Mouse (Mus musculus) heart, adult 2 months (tissue): ENCODE measurements around the gene Pheta2. TPM values are rescaled to one million over a fixed set of nuclear protein-coding genes. Genes with fewer than 3 reads are reported as not detected.

ENCODE experiments used
- DNase-seq, 2 experiments: peaks; one replicate each; pipeline ENCODE4 v3.0.0; 2021
- H3K27ac ChIP-seq: fragments of 200-600 bp; 2 replicates; pipeline ENCODE4 v1.8.1; 2022
- H3K27me3 ChIP-seq: fragments of 200-500 bp; 2 replicates; pipeline ENCODE4 v1.6.1; 2012; ENCODE audit warnings: mild to moderate bottlenecking, low read length, inconsistent platforms, mixed read lengths; ENCODE audit not compliant: control insufficient read depth, insufficient read depth
- H3K36me3 ChIP-seq: fragments of 200-500 bp; 2 replicates; pipeline ENCODE4 v1.6.1; 2012; ENCODE audit warnings: low read length, inconsistent platforms; ENCODE audit not compliant: control insufficient read depth, insufficient read depth
- H3K4me1 ChIP-seq: fragments of 200-500 bp; 2 replicates; pipeline ENCODE4 v1.6.1; 2011; ENCODE audit warnings: low read length; ENCODE audit not compliant: control insufficient read depth, insufficient read depth
- H3K4me3 ChIP-seq: fragments of 200-600 bp; 2 replicates; pipeline ENCODE4 v1.8.1; 2022
- H3K79me2 ChIP-seq: fragments of 200-500 bp; replicated peaks from 2 replicates; pipeline ENCODE4 v1.6.1; 2012; ENCODE audit warnings: mild to moderate bottlenecking, inconsistent platforms, low read length, moderate library complexity, mixed read lengths; ENCODE audit not compliant: control insufficient read depth, insufficient read depth
- H3K9ac ChIP-seq: fragments of 200-500 bp; 2 replicates; pipeline ENCODE4 v1.6.1; 2012; ENCODE audit warnings: low read depth, mild to moderate bottlenecking, control low read depth, inconsistent platforms, low read length, mixed read lengths
- CTCF ChIP-seq: fragments of 200-600 bp; IDR thresholded peaks from 2 replicates; pipeline ENCODE4 v1.8.1; 2022; ENCODE audit warnings: antibody characterized with exemption, mild to moderate bottlenecking, moderate library complexity
- EP300 ChIP-seq: fragments of 200-500 bp; IDR thresholded peaks from 2 replicates; pipeline ENCODE4 v1.6.1; 2011; ENCODE audit warnings: low read depth, low read length, control low read depth; ENCODE audit not compliant: insufficient read depth
- POLR2A ChIP-seq: fragments of 200-500 bp; IDR thresholded peaks from 2 replicates; pipeline ENCODE4 v1.6.1; 2011; ENCODE audit warnings: mild to moderate bottlenecking, low read depth, low read length, control low read depth; ENCODE audit not compliant: insufficient read depth
- WGBS: fragments of 180-500 bp; shearing (Covaris S2); methylation state at CpG from one replicate; pipeline ENCODE4 v1.1.7; 2018; 5-methylcytosine and 5-hydroxymethylcytosine counted together
- intact Hi-C: fragments of 180-260 bp; cut with DNase I; formaldehyde crosslinking; loops from one replicate; pipeline ENCODE4 v1.15.1; 2025
- polyA plus RNA-seq: library from polyadenylated mRNA; depleted of rRNA; stranded (reverse); fragments of >200 nt; gene quantifications from 2 replicates; pipeline ENCODE4 v1.2.3, GENCODE M21; 2012
- total RNA-seq, 2 experiments: library from RNA; stranded (reverse); gene quantifications; 2 replicates each; pipeline ENCODE4 v1.2.3; 2021

The Pheta2 gene
- total and polyA plus RNA-seq, 3 experiments: 0.70 to 1.2 (median 0.76) TPM

- H3K36me3 ChIP-seq: no peaks in the 10 kb centered on the region
- intact Hi-C loops: no loop called here
- DNase-seq: peak; percentile 78 to 79
- peak overlapping the region; percentile 70 for H3K9ac ChIP-seq
- no peaks in the 10 kb centered on the region for H3K79me2 ChIP-seq
- WGBS: 4% methylated on average over 39 of the region's 40 CpGs
- no peaks in the 10 kb centered on the region for H3K27me3 ChIP-seq
- H3K4me1 ChIP-seq: peaks cover 9% of the 10 kb centered on the region
- peak overlapping the region; percentile 49 for H3K4me3 ChIP-seq
- H3K27ac ChIP-seq: peak overlapping the region; percentile 63
- TF ChIP-seq EP300 (no peak), CTCF (no peak), POLR2A (0 out of 2 replicates have a peak, but pooled peaks have one; percentile 20)
Observed at GRCm38 (mm10) chr15:82341036-82341501, 2.3 kb downstream of the Pheta2 start.

GRCm38 (mm10) chr15:82341675-82342542 is 3.2 kb downstream of the Pheta2 start:
- intact Hi-C loops: no loop called here
- peaks cover under 1% of the 10 kb centered on the region; the same call in 1 of the 2 replicates for H3K36me3 ChIP-seq

GRCm38 (mm10) chr15:82342543-82342935 is 3.8 kb downstream of the Pheta2 start:
- no peak for DNase-seq
- Histone ChIP-seq H3K79me2 (peaks cover 3% of the 10 kb centered on the region; the same call in 1 of the 2 replicates), H3K4me3 (no peak overlapping the region), H3K4me1 (peaks cover 15% of the 10 kb centered on the region), H3K9ac (no peak overlapping the region), H3K27ac (no peak overlapping the region), H3K27me3 (no peaks in the 10 kb centered on the region), H3K36me3 (peaks cover 7% of the 10 kb centered on the region; the same call in 1 of the 2 replicates)
- TF ChIP-seq EP300 (no peak), CTCF (no peak), POLR2A (no peak)
- 78% methylated on average over 5 of the region's 5 CpGs for WGBS
- intact Hi-C loops: no loop called here

More at GRCm38 (mm10) chr15:82341675-82342542, 3.2 kb downstream of the Pheta2 start:
- peak overlapping the region; percentile 49 for H3K4me3 ChIP-seq
- H3K27ac ChIP-seq: peak overlapping the region; percentile 63; the same call in 1 of the 2 replicates
- 40% methylated on average over 15 of the region's 15 CpGs for WGBS
- H3K79me2 ChIP-seq: no peaks in the 10 kb centered on the region
- peak overlapping the region; percentile 48 for H3K9ac ChIP-seq
- TF ChIP-seq POLR2A: no peak
- no peak for TF ChIP-seq EP300
- no peak for TF ChIP-seq CTCF
- no peaks in the 10 kb centered on the region for H3K27me3 ChIP-seq
- DNase-seq: no peak
- peaks cover 10% of the 10 kb centered on the region for H3K4me1 ChIP-seq

GRCm38 (mm10) chr15:82343368-82344287 is 4.9 kb downstream of the Pheta2 start:
- Histone ChIP-seq H3K4me1 (peaks cover 15% of the 10 kb centered on the region), H3K9ac (no peak overlapping the region), H3K27ac (no peak overlapping the region), H3K4me3 (no peak overlapping the region), H3K36me3 (peaks cover 7% of the 10 kb centered on the region; the same call in 1 of the 2 replicates), H3K27me3 (no peaks in the 10 kb centered on the region), H3K79me2 (peaks cover 6% of the 10 kb centered on the region; the same call in 1 of the 2 replicates)
- 88% methylated on average over 27 of the region's 27 CpGs for WGBS
- intact Hi-C loops: no loop called here
- TF ChIP-seq EP300 (no peak), CTCF (no peak), POLR2A (no peak)
- no peak for DNase-seq

- DNase-seq: no peak
- intact Hi-C loops: loop anchor here (5.0 kb wide), 1 partner anchor 198 kb away; the partner anchor contains the start of gene Srebf2
- Histone ChIP-seq H3K79me2 (peaks cover 6% of the 10 kb centered on the region; the same call in 1 of the 2 replicates), H3K4me1 (peaks cover 15% of the 10 kb centered on the region), H3K9ac (no peak overlapping the region), H3K27ac (no peak overlapping the region), H3K27me3 (no peaks in the 10 kb centered on the region), H3K36me3 (peaks cover 7% of the 10 kb centered on the region; the same call in 1 of the 2 replicates), H3K4me3 (no peak overlapping the region)
- WGBS: 91% methylated on average over 6 of the region's 6 CpGs
- TF ChIP-seq POLR2A: no peak
- TF ChIP-seq EP300: no peak
- TF ChIP-seq CTCF: no peak
Observed at GRCm38 (mm10) chr15:82344971-82345370, 6.2 kb downstream of the Pheta2 start.
